Mouse (Mus musculus) stomach, embryonic 16.5 days (tissue): ENCODE measurements around the gene Polr2l. TPM values are rescaled to one million over a fixed set of nuclear protein-coding genes. Genes with fewer than 3 reads are reported as not detected.
A peak's percentile ranks its signal among the peaks of the same experiment; 100 is the strongest.

ENCODE experiments used
- ATAC-seq: fragments of 200-750 bp; cut with Nextera tagmentation; 2 replicates; pipeline ENCODE4 v1.8.0; 2017; ENCODE audit warnings: moderate number of reproducible peaks, moderate TSS enrichment; ENCODE audit not compliant: insufficient read depth, low FRiP score
- H3K27ac ChIP-seq: fragments of 300-500 bp; sonication (generic); 2 replicates; pipeline ENCODE4 v1.5.1; 2014; ENCODE audit warnings: low read length
- H3K27me3 ChIP-seq: fragments of 300-500 bp; sonication (generic); 2 replicates; pipeline ENCODE4 v1.6.1; 2014; ENCODE audit warnings: low read length, control low read depth, mixed read lengths; ENCODE audit not compliant: control insufficient read depth, insufficient read depth
- H3K36me3 ChIP-seq: fragments of 300-500 bp; sonication (generic); 2 replicates; pipeline ENCODE4 v1.6.1; 2014; ENCODE audit warnings: low read length; ENCODE audit not compliant: control insufficient read depth, insufficient read depth
- H3K4me1 ChIP-seq: fragments of 300-500 bp; sonication (generic); 2 replicates; pipeline ENCODE4 v1.6.1; 2014; ENCODE audit warnings: low read length, control low read depth, mixed read lengths; ENCODE audit not compliant: control insufficient read depth, insufficient read depth
- H3K4me2 ChIP-seq: fragments of 300-500 bp; sonication (generic); 2 replicates; pipeline ENCODE4 v1.6.1; 2014; ENCODE audit warnings: low read depth, low read length, mixed read lengths
- H3K4me3 ChIP-seq: fragments of 300-500 bp; sonication (generic); replicated peaks from 2 replicates; pipeline ENCODE4 v1.5.1; 2014; ENCODE audit warnings: mild to moderate bottlenecking, low read length
- H3K9ac ChIP-seq: fragments of 300-500 bp; sonication (generic); 2 replicates; pipeline ENCODE4 v1.6.1; 2014; ENCODE audit warnings: low read length
- H3K9me3 ChIP-seq: fragments of 300-500 bp; sonication (generic); replicated peaks from 2 replicates; pipeline ENCODE4 v1.6.1; 2016; ENCODE audit warnings: low read length, control low read depth; ENCODE audit not compliant: control insufficient read depth
- WGBS: fragments of 180-500 bp; shearing (Covaris S2); extraction: QIAGEN DNeasy Blood & Tissue Kit; methylation state at CpG from one replicate; pipeline ENCODE4 v1.1.7; 2014; 5-methylcytosine and 5-hydroxymethylcytosine counted together
- polyA plus RNA-seq: library from polyadenylated mRNA; unstranded; fragments of >200 nt; fragmentation: Nextera tagmentation; extraction: Ambion mirVana; gene quantifications from 2 replicates; pipeline ENCODE4 v1.2.1, GENCODE M21; 2015

Gene Polr2l
- polyA plus RNA-seq, 1 experiment from 2014 or later: 63.1 TPM

- no peak overlapping the region for H3K27ac ChIP-seq
- 87% methylated on average over 6 of the region's 6 CpGs for WGBS
- peaks cover 45% of the 10 kb centered on the region for H3K4me1 ChIP-seq
- H3K36me3 ChIP-seq: peaks cover 14% of the 10 kb centered on the region
- H3K4me3 ChIP-seq: no peak overlapping the region
- H3K9ac ChIP-seq: no peak overlapping the region
- no peak for ATAC-seq
- H3K27me3 ChIP-seq: no peaks in the 10 kb centered on the region
- H3K9me3 ChIP-seq: no peaks in the 10 kb centered on the region
- H3K4me2 ChIP-seq: no peak overlapping the region
Measured at GRCm38 (mm10) chr7:141472763-141473162, 2.2 kb downstream of the Polr2l start.

GRCm38 (mm10) chr7:141472226-141472625, 2.7 kb downstream of the Polr2l start:
- Histone ChIP-seq H3K4me2 (no peak overlapping the region), H3K9me3 (no peaks in the 10 kb centered on the region), H3K9ac (no peak overlapping the region), H3K27ac (no peak overlapping the region), H3K36me3 (peaks cover 14% of the 10 kb centered on the region), H3K4me3 (no peak overlapping the region), H3K4me1 (peaks cover 39% of the 10 kb centered on the region), H3K27me3 (no peaks in the 10 kb centered on the region)
- 72% methylated on average over 6 of the region's 6 CpGs for WGBS
- no peak for ATAC-seq

GRCm38 (mm10) chr7:141471236-141471635, 3.7 kb downstream of the Polr2l start:
- peaks cover 38% of the 10 kb centered on the region for H3K4me1 ChIP-seq
- no peaks in the 10 kb centered on the region for H3K9me3 ChIP-seq
- 89% methylated on average over 1 of the region's 1 CpGs for WGBS
- H3K27me3 ChIP-seq: no peaks in the 10 kb centered on the region
- H3K4me3 ChIP-seq: no peak overlapping the region
- H3K36me3 ChIP-seq: peaks cover 14% of the 10 kb centered on the region
- H3K9ac ChIP-seq: no peak overlapping the region
- ATAC-seq: no peak
- no peak overlapping the region for H3K4me2 ChIP-seq
- no peak overlapping the region for H3K27ac ChIP-seq

- no peak for ATAC-seq
- Histone ChIP-seq H3K27ac (no peak overlapping the region), H3K27me3 (no peaks in the 10 kb centered on the region; the same call in 1 of the 2 replicates), H3K9me3 (no peaks in the 10 kb centered on the region), H3K4me3 (no peak overlapping the region), H3K4me2 (no peak overlapping the region), H3K36me3 (peaks cover 14% of the 10 kb centered on the region), H3K9ac (no peak overlapping the region), H3K4me1 (peaks cover 39% of the 10 kb centered on the region)
- WGBS: 92% methylated on average over 10 of the region's 10 CpGs
Measured at GRCm38 (mm10) chr7:141470637-141470944, 4.3 kb downstream of the Polr2l start.

GRCm38 (mm10) chr7:141469901-141470636, 4.9 kb downstream of the Polr2l start:
- Histone ChIP-seq H3K4me1 (peaks cover 44% of the 10 kb centered on the region), H3K36me3 (peaks cover 14% of the 10 kb centered on the region), H3K4me2 (no peak overlapping the region), H3K27ac (no peak overlapping the region), H3K9ac (no peak overlapping the region; the same call in 1 of the 2 replicates), H3K27me3 (peaks cover under 1% of the 10 kb centered on the region; the same call in 1 of the 2 replicates), H3K4me3 (no peak overlapping the region), H3K9me3 (no peaks in the 10 kb centered on the region)
- ATAC-seq: no peak
- WGBS: 93% methylated on average over 18 of the region's 18 CpGs

- Histone ChIP-seq H3K4me2 (peak overlapping the region; percentile 83), H3K27me3 (peaks cover 3% of the 10 kb centered on the region; the same call in 1 of the 2 replicates), H3K9ac (peak overlapping the region; percentile 90), H3K4me3 (peak overlapping the region; percentile 87), H3K36me3 (peaks cover 14% of the 10 kb centered on the region), H3K27ac (peak overlapping the region; percentile 94), H3K9me3 (no peaks in the 10 kb centered on the region), H3K4me1 (peaks cover 49% of the 10 kb centered on the region)
- 82% methylated on average over 6 of the region's 6 CpGs for WGBS
- ATAC-seq: no peak
Measured at GRCm38 (mm10) chr7:141469352-141469751, 5.6 kb downstream of the Polr2l start.

GRCm38 (mm10) chr7:141468522-141469211, 6.3 kb downstream of the Polr2l start:
- no peaks in the 10 kb centered on the region for H3K9me3 ChIP-seq

GRCm38 (mm10) chr7:141468164-141468521, 6.8 kb downstream of the Polr2l start:
- peak overlapping the region; percentile 87 for H3K4me3 ChIP-seq
- 7% methylated on average over 5 of the region's 5 CpGs for WGBS
- H3K4me2 ChIP-seq: peak overlapping the region; percentile 83
- peak overlapping the region; percentile 90 for H3K9ac ChIP-seq
- peaks cover 14% of the 10 kb centered on the region for H3K36me3 ChIP-seq
- peaks cover 42% of the 10 kb centered on the region for H3K4me1 ChIP-seq
- peaks cover 12% of the 10 kb centered on the region; the same call in 1 of the 2 replicates for H3K27me3 ChIP-seq
- no peak for ATAC-seq
- peak overlapping the region; percentile 94 for H3K27ac ChIP-seq
- H3K9me3 ChIP-seq: no peaks in the 10 kb centered on the region

More at GRCm38 (mm10) chr7:141468522-141469211, 6.3 kb downstream of the Polr2l start:
- Histone ChIP-seq H3K4me3 (peak overlapping the region; percentile 87), H3K36me3 (peaks cover 14% of the 10 kb centered on the region), H3K4me2 (peak overlapping the region; percentile 83), H3K27me3 (peaks cover 6% of the 10 kb centered on the region; the same call in 1 of the 2 replicates), H3K4me1 (peaks cover 42% of the 10 kb centered on the region), H3K27ac (peak overlapping the region; percentile 94), H3K9ac (peak overlapping the region; percentile 90)
- peak; percentile 70 for ATAC-seq
- WGBS: 7% methylated on average over 8 of the region's 8 CpGs
